Mouse (Mus musculus) stomach, embryonic 14.5 days (tissue): ENCODE measurements around the gene Rela. TPM values are rescaled to one million over a fixed set of nuclear protein-coding genes. Genes with fewer than 3 reads are reported as not detected.

ENCODE experiments used
- ATAC-seq: fragments of 200-750 bp; cut with Nextera tagmentation; 2 replicates; pipeline ENCODE4 v1.8.0; 2017; ENCODE audit warnings: low read depth, moderate TSS enrichment; ENCODE audit not compliant: insufficient number of reproducible peaks, insufficient read depth, low FRiP score
- H3K27ac ChIP-seq: fragments of 300-500 bp; sonication (generic); 2 replicates; pipeline ENCODE4 v1.5.1; 2014; ENCODE audit warnings: mild to moderate bottlenecking, low read length, moderate library complexity, mixed read lengths
- H3K27me3 ChIP-seq: fragments of 300-500 bp; sonication (generic); 2 replicates; pipeline ENCODE4 v1.6.1; 2014; ENCODE audit warnings: low read length, control low read depth, mixed read lengths; ENCODE audit not compliant: control insufficient read depth, insufficient read depth
- H3K36me3 ChIP-seq: fragments of 300-500 bp; sonication (generic); 2 replicates; pipeline ENCODE4 v1.6.1; 2014; ENCODE audit warnings: mild to moderate bottlenecking, control low read depth, low read length, moderate library complexity, mixed read lengths; ENCODE audit not compliant: control insufficient read depth, insufficient read depth
- H3K4me1 ChIP-seq: fragments of 300-500 bp; sonication (generic); 2 replicates; pipeline ENCODE4 v1.6.1; 2014; ENCODE audit warnings: low read length, control low read depth, mixed read lengths; ENCODE audit not compliant: control insufficient read depth, insufficient read depth
- H3K4me2 ChIP-seq: fragments of 300-500 bp; sonication (generic); replicated peaks from 2 replicates; pipeline ENCODE4 v1.6.1; 2014; ENCODE audit warnings: low read depth, low read length, control low read depth
- H3K4me3 ChIP-seq: fragments of 300-500 bp; sonication (generic); 2 replicates; pipeline ENCODE4 v1.5.1; 2014; ENCODE audit warnings: low read depth, low read length, control low read depth
- H3K9ac ChIP-seq: fragments of 300-500 bp; sonication (generic); replicated peaks from 2 replicates; pipeline ENCODE4 v1.6.1; 2014; ENCODE audit warnings: low read depth, mild to moderate bottlenecking, control low read depth, low read length, moderate library complexity, mixed read lengths
- H3K9me3 ChIP-seq: fragments of 300-500 bp; sonication (generic); 2 replicates; pipeline ENCODE4 v1.6.1; 2016; ENCODE audit warnings: low read depth, low read length, control low read depth; ENCODE audit not compliant: control insufficient read depth
- WGBS: fragments of 180-500 bp; shearing (Covaris S2); extraction: QIAGEN DNeasy Blood & Tissue Kit; methylation state at CpG from one replicate; pipeline ENCODE4 v1.1.7; 2014; 5-methylcytosine and 5-hydroxymethylcytosine counted together
- polyA plus RNA-seq: library from polyadenylated mRNA; unstranded; fragments of >200 nt; fragmentation: Nextera tagmentation; extraction: Ambion mirVana; gene quantifications from 2 replicates; pipeline ENCODE4 v1.2.1, GENCODE M21; 2014

Rela gene
- polyA plus RNA-seq, 1 experiment from 2014 or later = 49.0 TPM

DNA sequence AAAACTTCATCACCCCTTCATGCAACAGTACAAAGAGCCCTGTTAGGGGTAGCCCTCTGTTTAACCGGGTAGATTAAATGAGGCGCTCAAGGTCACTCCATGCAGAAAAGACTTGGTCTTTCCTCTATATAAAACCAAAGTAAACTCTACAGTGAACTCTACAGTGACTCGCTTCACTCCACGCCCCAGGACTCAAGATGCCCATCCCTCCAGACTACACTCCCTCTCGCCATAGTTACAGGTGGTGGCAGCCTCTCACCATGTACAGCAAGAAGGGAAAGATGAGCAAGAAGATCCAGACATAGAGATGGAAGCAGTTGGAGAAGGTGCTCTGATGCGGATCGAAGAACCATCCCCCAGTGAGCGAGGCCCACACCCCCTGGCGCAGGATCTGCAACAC lies 50.5 kb downstream of the Rela start:
- Histone ChIP-seq H3K27me3 (no peaks in the 10 kb centered on the region), H3K9ac (peak overlapping the region; percentile 85), H3K9me3 (no peaks in the 10 kb centered on the region), H3K4me3 (peak overlapping the region; percentile 97), H3K36me3 (peaks cover 44% of the 10 kb centered on the region), H3K4me2 (peak overlapping the region; percentile 98), H3K27ac (peak overlapping the region; percentile 94; the same call in 1 of the 2 replicates), H3K4me1 (peaks cover 33% of the 10 kb centered on the region)
- WGBS = 13% methylated on average over 9 of the region's 9 CpGs
- ATAC-seq = no peak

DNA sequence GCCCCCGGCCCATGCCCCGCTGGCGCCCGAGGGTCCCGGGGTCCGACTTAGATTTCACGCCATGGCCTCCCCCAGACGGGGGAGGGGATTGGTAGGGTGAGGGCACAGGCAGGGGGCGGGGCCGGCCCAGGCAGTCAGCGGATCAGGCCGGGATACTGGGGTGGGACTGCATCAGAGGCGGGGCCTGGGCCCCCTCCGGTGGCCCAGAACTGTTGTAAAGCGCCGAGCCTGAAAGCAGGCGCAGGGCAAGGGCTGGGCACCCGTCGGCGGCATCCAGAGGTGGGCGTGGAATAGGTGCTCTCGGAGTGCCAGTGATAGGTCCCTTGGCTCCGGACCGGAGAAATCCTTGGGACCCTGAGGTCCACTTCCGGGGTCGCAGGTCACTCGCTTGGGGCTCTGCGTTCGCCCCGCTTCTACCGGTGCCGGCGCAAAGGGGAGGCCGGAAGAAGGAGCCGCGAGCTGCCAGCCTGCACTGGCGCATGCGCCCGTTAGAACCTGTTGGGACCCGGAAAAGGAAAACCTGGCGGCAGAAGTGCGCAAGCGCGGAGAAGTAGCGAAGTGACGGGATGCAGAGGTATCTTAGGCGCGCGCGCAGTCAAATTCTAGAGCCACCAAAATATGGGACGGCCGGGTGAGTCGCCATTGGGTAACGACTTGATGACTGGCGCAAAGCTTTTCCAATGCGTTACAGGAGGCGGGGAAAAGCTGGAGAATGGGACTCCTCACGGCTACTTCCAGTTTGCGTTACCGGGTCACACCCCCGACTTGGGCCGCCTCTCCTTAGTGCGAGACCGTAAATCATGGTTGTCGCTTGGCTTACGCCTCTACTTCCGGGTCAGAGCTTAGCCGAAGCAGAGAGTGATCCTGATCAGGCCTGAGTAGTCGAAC lies 51.2 kb downstream of the Rela start, which contains the start of the genes Map3k11 and Pcnx3:
Gene Map3k11, plus strand, starts transcription at position 543 of the 888 bp plus-strand sequence.
Gene Pcnx3, minus strand, starts transcription at position 709 of the 888 bp plus-strand sequence.
- Histone ChIP-seq H3K4me3 (peak within 1 kb of the TSS; percentile 97), H3K9ac (peak within 1 kb of the TSS; percentile 92), H3K27me3 (no peaks in the 10 kb centered on the region), H3K9me3 (no peaks in the 10 kb centered on the region), H3K27ac (peak within 1 kb of the TSS; percentile 94), H3K4me1 (peaks cover 34% of the 10 kb centered on the region), H3K4me2 (peak within 1 kb of the TSS; percentile 98), H3K36me3 (peaks cover 43% of the 10 kb centered on the region)
- peak; percentile 89 for ATAC-seq
- WGBS = under 1% methylated on average over 69 of the region's 69 CpGs

DNA sequence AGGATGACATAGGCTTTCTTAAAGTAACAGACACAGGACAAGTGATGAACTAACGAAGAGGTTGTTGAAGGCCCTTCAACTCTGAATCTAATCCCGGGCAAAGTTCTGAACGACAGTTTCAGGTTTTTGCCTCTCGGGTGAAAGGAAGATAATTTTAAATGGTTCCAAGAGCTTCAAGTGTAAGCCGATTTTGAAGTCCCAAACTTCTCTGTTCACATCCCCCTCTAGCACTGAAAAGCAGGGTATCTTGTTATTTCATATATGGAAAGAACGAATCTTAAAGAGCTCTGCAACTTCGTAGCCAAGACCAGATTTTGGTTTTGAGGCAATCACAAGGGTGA lies 51.8 kb downstream of the Rela start:
- Histone ChIP-seq H3K4me3 (peak overlapping the region; percentile 97), H3K9me3 (no peaks in the 10 kb centered on the region), H3K27ac (peak overlapping the region; percentile 94), H3K4me1 (peaks cover 36% of the 10 kb centered on the region), H3K9ac (peak overlapping the region; percentile 92; the same call in 1 of the 2 replicates), H3K27me3 (no peaks in the 10 kb centered on the region), H3K36me3 (peaks cover 43% of the 10 kb centered on the region), H3K4me2 (peak overlapping the region; percentile 98)
- no peak for ATAC-seq
- 1% methylated on average over 7 of the region's 7 CpGs for WGBS

DNA sequence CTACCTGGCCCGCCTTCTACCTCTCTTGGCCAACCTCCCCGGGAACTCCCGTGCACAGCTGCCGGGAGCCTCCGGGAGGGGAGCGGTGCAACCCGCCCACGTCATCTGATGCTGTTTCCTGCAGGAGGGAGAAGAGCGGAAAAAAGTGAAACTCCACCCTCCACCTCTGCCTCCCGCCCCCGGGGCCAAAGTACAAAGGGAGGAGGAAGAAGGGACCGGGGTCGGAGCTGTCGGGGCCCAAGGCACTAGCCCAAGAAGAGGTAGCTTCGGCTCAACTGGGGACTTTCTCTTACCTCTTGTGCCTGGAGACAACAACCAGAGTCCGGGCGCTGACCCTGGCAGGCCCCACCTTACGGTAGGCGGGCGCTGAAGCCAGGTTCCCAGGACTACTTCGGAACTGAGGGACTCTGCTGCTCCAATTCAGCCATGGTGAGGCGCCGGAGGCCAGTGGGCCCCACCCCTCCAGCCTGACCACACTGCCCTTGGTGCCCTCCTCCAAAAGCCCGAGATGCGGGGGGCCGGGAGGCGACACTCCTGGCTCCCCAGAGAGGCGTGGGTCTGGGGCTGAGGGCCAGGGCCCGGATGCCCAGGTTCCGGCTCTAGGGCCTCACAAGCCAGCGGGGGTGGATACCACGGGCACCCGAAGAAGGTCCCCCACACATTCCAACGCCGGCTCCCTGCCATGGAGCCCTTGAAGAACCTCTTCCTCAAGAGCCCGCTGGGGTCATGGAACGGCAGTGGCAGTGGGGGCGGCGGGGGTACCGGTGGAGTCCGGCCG lies 52.5 kb downstream of the Rela start:
- peaks cover 41% of the 10 kb centered on the region for H3K36me3 ChIP-seq
- peak; percentile 66 for ATAC-seq
- no peaks in the 10 kb centered on the region for H3K27me3 ChIP-seq
- H3K4me3 ChIP-seq = peak overlapping the region; percentile 97
- peak overlapping the region; percentile 98 for H3K4me2 ChIP-seq
- peak overlapping the region; percentile 94 for H3K27ac ChIP-seq
- H3K9me3 ChIP-seq = no peaks in the 10 kb centered on the region
- peaks cover 36% of the 10 kb centered on the region for H3K4me1 ChIP-seq
- 2% methylated on average over 38 of the region's 42 CpGs for WGBS
- peak overlapping the region; percentile 92 for H3K9ac ChIP-seq

- H3K36me3 ChIP-seq = peaks cover 41% of the 10 kb centered on the region
- H3K4me3 ChIP-seq = peak overlapping the region; percentile 97
- ATAC-seq = no peak
- peak overlapping the region; percentile 98 for H3K4me2 ChIP-seq
- H3K9me3 ChIP-seq = no peaks in the 10 kb centered on the region
- H3K27me3 ChIP-seq = no peaks in the 10 kb centered on the region
- peaks cover 36% of the 10 kb centered on the region for H3K4me1 ChIP-seq
- H3K27ac ChIP-seq = peak overlapping the region; percentile 94; the same call in 1 of the 2 replicates
- H3K9ac ChIP-seq = peak overlapping the region; percentile 92
- WGBS = 49% methylated on average over 15 of the region's 15 CpGs
These were observed 53.1 kb downstream of the Rela start for GRCm38 (mm10) chr19:5690343-5690735.

- peaks cover 36% of the 10 kb centered on the region for H3K4me1 ChIP-seq
- peak overlapping the region; percentile 97 for H3K4me3 ChIP-seq
- WGBS = 71% methylated on average over 5 of the region's 5 CpGs
- no peak for ATAC-seq
- H3K27me3 ChIP-seq = no peaks in the 10 kb centered on the region
- H3K9me3 ChIP-seq = no peaks in the 10 kb centered on the region
- peak overlapping the region; percentile 92 for H3K9ac ChIP-seq
- H3K27ac ChIP-seq = peak overlapping the region; percentile 78; the same call in 1 of the 2 replicates
- H3K4me2 ChIP-seq = peak overlapping the region; percentile 98
- H3K36me3 ChIP-seq = peaks cover 41% of the 10 kb centered on the region
These were observed 54.3 kb downstream of the Rela start for GRCm38 (mm10) chr19:5691601-5692000.

DNA sequence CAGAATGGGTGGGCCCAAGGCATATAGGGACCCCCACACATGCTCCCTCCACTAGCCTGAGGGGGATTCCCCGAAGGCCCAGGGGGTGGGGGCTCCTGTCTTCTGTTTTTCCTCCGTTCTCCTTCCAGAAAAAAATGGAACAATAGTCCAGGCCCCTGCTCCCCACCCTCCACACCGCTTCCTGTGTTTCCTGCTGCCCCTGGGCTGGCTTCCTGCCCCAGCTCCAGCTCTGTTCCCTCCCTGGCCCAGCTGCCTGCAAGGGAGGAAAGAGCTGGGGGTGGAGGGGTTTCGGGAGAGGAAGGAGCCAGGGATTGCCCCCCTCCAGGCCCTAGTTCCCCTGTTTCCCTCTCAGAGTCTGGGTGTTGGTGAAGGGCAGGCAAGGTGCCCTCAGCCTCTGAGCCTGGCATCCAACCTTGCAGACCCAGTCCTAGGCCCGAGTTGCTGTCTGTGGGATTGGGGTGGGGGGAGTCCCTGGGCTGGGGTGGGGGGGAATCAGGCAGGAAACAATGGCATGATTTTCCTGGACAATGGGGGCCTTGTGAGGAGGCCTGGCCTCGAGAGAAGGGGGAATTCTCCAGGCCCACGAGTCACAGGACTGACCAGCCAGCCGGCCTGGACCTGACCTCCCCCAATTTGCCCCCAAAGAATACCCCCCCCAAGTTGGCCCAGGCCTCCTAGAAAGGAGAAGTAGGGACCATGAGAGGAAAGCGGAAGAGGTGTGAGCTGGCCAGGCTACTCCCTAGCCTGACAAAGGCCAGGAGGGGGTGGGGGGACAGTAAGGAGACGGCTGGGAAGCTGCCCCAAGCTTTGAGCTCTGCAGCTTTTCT lies 55.0 kb downstream of the Rela start:
- Histone ChIP-seq H3K4me1 (peaks cover 34% of the 10 kb centered on the region), H3K36me3 (peaks cover 48% of the 10 kb centered on the region), H3K27me3 (no peaks in the 10 kb centered on the region), H3K9me3 (no peaks in the 10 kb centered on the region), H3K4me3 (peak overlapping the region; percentile 97), H3K4me2 (peak overlapping the region; percentile 98), H3K27ac (peak overlapping the region; percentile 78; the same call in 1 of the 2 replicates), H3K9ac (peak overlapping the region; percentile 92)
- WGBS = 63% methylated on average over 10 of the region's 10 CpGs
- no peak for ATAC-seq
